Mouse (Mus musculus) heart, embryonic 16.5 days (tissue): Measurements from ENCODE around the gene Tmem263. TPM values are rescaled to one million over a fixed set of nuclear protein-coding genes. Genes with fewer than 3 reads are reported as not detected.
A peak's percentile ranks its signal among the peaks of the same experiment; 100 is the strongest.

Experiments
- ATAC-seq: fragments of 200-750 bp; cut with Nextera tagmentation; replicated peaks from 2 replicates; pipeline ENCODE4 v1.8.0; 2017; ENCODE audit warnings: moderate number of reproducible peaks; ENCODE audit not compliant: insufficient read depth, low FRiP score; ENCODE audit errors: extremely low read depth
- H3K27ac ChIP-seq: fragments of 300-500 bp; sonication (generic); 2 replicates; pipeline ENCODE4 v1.5.1; 2014; ENCODE audit warnings: mild to moderate bottlenecking, low read length, control low read depth, moderate library complexity
- H3K27me3 ChIP-seq: fragments of 300-500 bp; sonication (generic); 2 replicates; pipeline ENCODE4 v1.6.1; 2014; ENCODE audit warnings: low read length, mixed read lengths; ENCODE audit not compliant: control insufficient read depth, insufficient read depth
- H3K36me3 ChIP-seq: fragments of 300-500 bp; sonication (generic); 2 replicates; pipeline ENCODE4 v1.6.1; 2014; ENCODE audit not compliant: control insufficient read depth, insufficient read depth
- H3K4me1 ChIP-seq: fragments of 300-500 bp; sonication (generic); 2 replicates; pipeline ENCODE4 v1.6.1; 2014; ENCODE audit warnings: low read length, mixed read lengths; ENCODE audit not compliant: control insufficient read depth, insufficient read depth
- H3K4me2 ChIP-seq: fragments of 300-500 bp; sonication (generic); 2 replicates; pipeline ENCODE4 v1.6.1; 2014; ENCODE audit warnings: low read depth, mild to moderate bottlenecking, control low read depth, low read length
- H3K4me3 ChIP-seq: fragments of 300-500 bp; sonication (generic); 2 replicates; pipeline ENCODE4 v1.5.1; 2014; ENCODE audit warnings: mild to moderate bottlenecking, control low read depth, low read length
- H3K9ac ChIP-seq: fragments of 300-500 bp; sonication (generic); 2 replicates; pipeline ENCODE4 v1.6.1; 2014; ENCODE audit warnings: low read length, control low read depth
- H3K9me3 ChIP-seq: fragments of 300-500 bp; sonication (generic); replicated peaks from 2 replicates; pipeline ENCODE4 v1.6.1; 2016; ENCODE audit warnings: low read length; ENCODE audit not compliant: control insufficient read depth
- WGBS: fragments of 180-500 bp; shearing (Covaris S2); extraction: QIAGEN DNeasy Blood & Tissue Kit; methylation state at CpG from one replicate; pipeline ENCODE4 v1.1.7; 2014; 5-methylcytosine and 5-hydroxymethylcytosine counted together
- polyA plus RNA-seq: library from polyadenylated mRNA; unstranded; fragments of >200 nt; fragmentation: Nextera tagmentation; extraction: Ambion mirVana; gene quantifications from 2 replicates; pipeline ENCODE4 v1.2.1, GENCODE M21; 2015

Gene Tmem263
- polyA plus RNA-seq, 1 experiment from 2014 or later: 55.1 TPM

DNA sequence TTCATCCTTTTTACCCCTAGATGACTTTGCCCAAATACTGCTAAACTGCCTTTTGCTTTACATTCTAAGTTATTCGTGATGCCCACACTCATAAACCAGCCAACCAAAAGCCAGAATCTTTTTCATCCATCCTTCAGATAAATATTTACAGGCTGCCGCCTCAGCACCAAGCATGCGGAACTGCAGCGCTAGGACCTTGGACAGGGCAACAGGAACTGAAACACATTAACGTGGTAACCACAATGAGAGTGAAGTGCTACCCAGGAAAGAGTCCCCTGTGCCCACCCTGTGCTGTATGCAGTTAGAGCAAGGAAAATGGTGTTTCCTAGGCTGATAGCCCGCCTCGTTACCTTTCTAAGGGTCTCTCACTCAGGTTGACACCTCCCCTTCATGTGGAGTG, 26.0 kb downstream of the Tmem263 start:
- Histone ChIP-seq H3K9me3 (no peaks in the 10 kb centered on the region), H3K4me1 (peaks cover 9% of the 10 kb centered on the region), H3K4me2 (peak overlapping the region; percentile 66), H3K27ac (0 out of 2 replicates have a peak overlapping the region, but pooled peaks have one; percentile 21), H3K4me3 (peak overlapping the region; percentile 65), H3K9ac (0 out of 2 replicates have a peak overlapping the region, but pooled peaks have one; percentile 6), H3K27me3 (no peaks in the 10 kb centered on the region), H3K36me3 (peaks cover 8% of the 10 kb centered on the region; the same call in 1 of the 2 replicates)
- WGBS: 16% methylated on average over 7 of the region's 7 CpGs
- ATAC-seq: peak; percentile 37; the same call in 1 of the 2 replicates

DNA sequence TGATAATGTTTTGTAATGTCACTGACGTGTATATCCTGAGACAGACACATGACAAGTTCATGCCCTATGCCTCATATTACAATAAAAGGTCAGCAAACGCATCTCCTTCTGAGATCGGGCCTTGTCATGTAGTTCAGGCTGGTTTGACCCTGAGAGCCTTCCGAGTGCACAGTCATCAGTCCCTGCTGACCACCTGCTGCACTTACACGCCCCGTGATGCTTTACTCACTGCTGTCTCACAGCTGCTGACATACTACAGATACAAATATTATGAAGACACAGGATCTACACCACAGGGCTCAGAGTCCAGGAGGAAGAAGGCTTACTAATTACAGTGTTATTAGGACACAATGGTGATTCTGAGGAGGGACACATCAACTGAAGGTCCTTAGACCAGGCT, 34.1 kb downstream of the Tmem263 start:
- no peaks in the 10 kb centered on the region for H3K4me1 ChIP-seq

DNA sequence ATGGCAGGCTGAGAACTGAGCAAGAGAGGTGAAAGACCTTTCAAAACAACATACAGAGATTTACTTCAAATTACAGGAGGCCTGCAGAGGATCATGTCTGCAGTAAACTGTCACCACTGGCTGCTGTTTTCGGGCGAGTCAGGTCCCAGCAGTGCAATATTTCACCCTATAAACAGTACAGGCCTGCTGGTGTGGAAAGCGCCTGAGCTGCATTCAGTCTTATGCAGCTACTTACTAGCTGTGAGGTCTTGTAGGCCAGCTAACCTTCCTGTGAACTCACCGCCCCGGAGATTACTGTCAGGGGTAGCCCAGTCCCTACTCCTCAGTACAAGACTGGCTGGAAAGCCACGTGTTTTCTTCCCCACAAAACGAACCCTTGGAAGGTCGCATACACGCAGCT, 39.0 kb downstream of the Tmem263 start:
- Histone ChIP-seq H3K27ac (no peak overlapping the region), H3K27me3 (no peaks in the 10 kb centered on the region), H3K9ac (no peak overlapping the region), H3K36me3 (peaks cover 16% of the 10 kb centered on the region), H3K9me3 (no peaks in the 10 kb centered on the region), H3K4me3 (no peak overlapping the region), H3K4me2 (no peak overlapping the region), H3K4me1 (no peaks in the 10 kb centered on the region)
- ATAC-seq: no peak
- 63% methylated on average over 9 of the region's 9 CpGs for WGBS

More for the DNA sequence above, 34.1 kb downstream of the Tmem263 start:
- Histone ChIP-seq H3K9me3 (no peaks in the 10 kb centered on the region), H3K4me2 (no peak overlapping the region), H3K27me3 (no peaks in the 10 kb centered on the region), H3K27ac (no peak overlapping the region), H3K4me3 (no peak overlapping the region), H3K9ac (no peak overlapping the region), H3K36me3 (peaks cover 9% of the 10 kb centered on the region)
- ATAC-seq: no peak
- 85% methylated on average over 6 of the region's 6 CpGs for WGBS

DNA sequence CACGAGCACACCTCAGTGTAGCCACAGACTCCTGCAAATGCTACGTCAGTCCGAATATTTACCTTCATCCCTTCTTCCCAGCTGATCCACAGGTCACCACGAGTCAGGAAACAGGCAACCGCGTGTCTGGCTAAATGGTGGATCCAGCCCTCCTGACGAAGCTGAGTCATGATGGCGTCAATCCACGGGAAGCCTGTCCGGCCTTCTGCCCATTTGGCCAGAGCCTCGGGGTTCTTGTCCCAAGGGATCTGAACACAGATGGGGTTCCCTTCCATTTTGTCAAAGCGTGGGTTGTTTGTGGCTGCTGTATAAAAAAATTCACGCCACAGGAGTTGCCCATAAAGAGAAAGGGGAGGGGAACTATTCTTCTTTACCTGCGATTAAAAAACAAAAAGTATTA, 43.9 kb downstream of the Tmem263 start:
- Histone ChIP-seq H3K27ac (no peak overlapping the region), H3K4me3 (no peak overlapping the region), H3K36me3 (peaks cover 22% of the 10 kb centered on the region), H3K9ac (no peak overlapping the region), H3K27me3 (no peaks in the 10 kb centered on the region), H3K4me2 (no peak overlapping the region), H3K4me1 (no peaks in the 10 kb centered on the region), H3K9me3 (no peaks in the 10 kb centered on the region)
- ATAC-seq: no peak
- 87% methylated on average over 14 of the region's 14 CpGs for WGBS

DNA sequence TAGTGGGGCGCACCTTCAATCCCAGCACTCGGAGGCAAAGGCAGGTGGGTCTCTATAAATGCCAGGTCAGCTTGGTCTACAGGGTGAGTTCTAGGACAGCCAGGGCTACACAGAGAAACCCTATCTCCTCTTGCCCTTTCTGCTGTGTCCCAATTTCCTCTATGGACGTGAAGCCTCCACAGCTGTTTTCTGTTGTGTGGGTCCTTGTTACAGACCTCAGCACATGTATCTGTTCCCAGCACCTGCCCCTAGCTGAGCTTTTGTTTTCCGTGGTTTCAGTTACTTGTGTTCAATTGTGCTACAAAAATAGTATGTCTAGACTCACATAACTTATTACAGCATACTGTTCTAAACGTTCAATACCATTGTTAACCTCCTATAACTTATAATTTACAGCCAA, 46.8 kb downstream of the Tmem263 start:
- H3K4me1 ChIP-seq: no peaks in the 10 kb centered on the region
- 85% methylated on average over 5 of the region's 5 CpGs for WGBS
- no peaks in the 10 kb centered on the region for H3K27me3 ChIP-seq
- no peak overlapping the region for H3K9ac ChIP-seq
- ATAC-seq: no peak
- no peaks in the 10 kb centered on the region for H3K9me3 ChIP-seq
- no peak overlapping the region for H3K4me3 ChIP-seq
- no peak overlapping the region for H3K27ac ChIP-seq
- no peak overlapping the region for H3K4me2 ChIP-seq
- peaks cover 16% of the 10 kb centered on the region for H3K36me3 ChIP-seq

DNA sequence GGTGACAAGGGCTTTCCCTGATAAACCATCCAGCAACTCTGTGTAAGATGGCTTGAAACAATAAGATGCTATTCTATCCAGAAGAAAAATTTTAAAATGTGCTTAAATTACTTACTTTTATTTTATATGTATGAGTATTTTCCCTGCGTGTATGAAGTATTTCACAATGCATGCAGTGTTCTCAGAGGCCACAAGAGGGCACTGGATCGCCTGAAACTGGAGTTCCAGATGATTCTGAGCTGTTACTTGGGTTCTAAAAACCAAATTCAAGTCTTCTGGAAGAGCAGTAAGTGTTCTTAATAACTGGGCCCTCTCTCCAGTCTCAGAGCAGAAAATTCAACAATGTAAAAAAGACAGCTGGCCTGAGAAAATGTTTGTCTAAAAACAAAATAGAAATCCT, 51.8 kb downstream of the Tmem263 start:
- no peak overlapping the region for H3K4me2 ChIP-seq
- no peaks in the 10 kb centered on the region for H3K36me3 ChIP-seq
- H3K9me3 ChIP-seq: no peaks in the 10 kb centered on the region
- whole genome bisulfite sequencing: 12% methylated on average over 2 of the region's 2 CpGs
- no peaks in the 10 kb centered on the region for H3K4me1 ChIP-seq
- H3K4me3 ChIP-seq: no peak overlapping the region
- no peaks in the 10 kb centered on the region for H3K27me3 ChIP-seq
- no peak for ATAC-seq
- no peak overlapping the region for H3K27ac ChIP-seq
- no peak overlapping the region for H3K9ac ChIP-seq

DNA sequence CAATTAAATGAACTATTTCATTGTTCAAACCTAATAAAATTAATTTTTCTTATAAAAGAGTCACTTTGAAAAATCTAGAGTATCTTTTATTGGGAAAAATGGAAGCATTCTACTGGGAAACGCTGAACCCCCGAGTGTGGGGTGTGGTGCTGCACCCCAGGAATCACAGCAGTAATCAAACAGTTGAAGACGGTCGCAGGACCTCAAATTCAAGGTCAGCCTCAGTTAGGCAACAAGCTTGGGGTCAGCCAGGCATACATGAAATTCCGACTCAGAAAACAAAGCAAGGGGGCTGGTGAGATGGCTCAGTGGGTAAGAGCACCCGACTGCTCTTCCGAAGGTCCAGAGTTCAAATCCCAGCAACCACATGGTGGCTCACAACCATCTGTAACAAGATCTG, 55.0 kb downstream of the Tmem263 start:
- ATAC-seq: no peak
- H3K4me1 ChIP-seq: peaks cover 7% of the 10 kb centered on the region; the same call in 1 of the 2 replicates
- H3K4me3 ChIP-seq: no peak overlapping the region
- no peak overlapping the region for H3K9ac ChIP-seq
- WGBS: 86% methylated on average over 7 of the region's 7 CpGs
- no peaks in the 10 kb centered on the region for H3K27me3 ChIP-seq
- no peaks in the 10 kb centered on the region for H3K36me3 ChIP-seq
- no peaks in the 10 kb centered on the region for H3K9me3 ChIP-seq
- H3K4me2 ChIP-seq: no peak overlapping the region
- no peak overlapping the region for H3K27ac ChIP-seq

DNA sequence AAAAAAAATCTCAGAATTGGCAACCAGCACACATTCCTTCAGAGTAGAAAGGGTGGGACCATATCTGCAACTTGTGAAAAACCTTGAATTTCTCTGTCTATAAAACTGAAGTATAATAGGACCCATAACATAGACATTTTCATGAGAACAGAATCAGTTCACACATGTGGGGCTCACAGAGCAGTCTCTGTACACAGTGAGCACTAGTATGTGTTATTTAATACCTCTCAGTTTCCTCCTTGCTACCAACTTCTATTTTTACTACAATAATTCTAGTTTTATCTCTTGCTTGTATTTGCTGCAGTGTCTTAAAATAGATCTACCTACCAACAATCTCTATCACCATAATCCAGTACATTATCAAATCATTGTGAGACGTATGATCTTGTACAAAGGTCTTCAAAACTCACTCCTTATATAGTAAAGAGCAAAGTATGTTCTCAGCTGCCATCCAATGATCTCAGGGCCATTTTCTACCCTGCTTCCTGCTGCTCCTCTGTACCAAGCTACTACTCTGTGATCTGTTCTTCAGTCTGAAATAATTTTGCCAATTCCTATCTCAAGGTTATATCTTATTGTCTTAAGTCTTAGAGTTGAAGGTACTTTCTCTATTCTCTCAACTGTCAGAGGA, 57.7 kb downstream of the Tmem263 start:
- H3K4me1 ChIP-seq: peaks cover 7% of the 10 kb centered on the region; the same call in 1 of the 2 replicates
- no peaks in the 10 kb centered on the region for H3K9me3 ChIP-seq
- no peak overlapping the region for H3K9ac ChIP-seq
- no peaks in the 10 kb centered on the region for H3K36me3 ChIP-seq
- no peak overlapping the region for H3K4me2 ChIP-seq
- 0 out of 2 replicates have a peak, but pooled peaks have one; percentile 14 for ATAC-seq
- H3K4me3 ChIP-seq: no peak overlapping the region
- H3K27ac ChIP-seq: no peak overlapping the region
- H3K27me3 ChIP-seq: no peaks in the 10 kb centered on the region
- 21% methylated on average over 1 of the region's 1 CpGs for WGBS

DNA sequence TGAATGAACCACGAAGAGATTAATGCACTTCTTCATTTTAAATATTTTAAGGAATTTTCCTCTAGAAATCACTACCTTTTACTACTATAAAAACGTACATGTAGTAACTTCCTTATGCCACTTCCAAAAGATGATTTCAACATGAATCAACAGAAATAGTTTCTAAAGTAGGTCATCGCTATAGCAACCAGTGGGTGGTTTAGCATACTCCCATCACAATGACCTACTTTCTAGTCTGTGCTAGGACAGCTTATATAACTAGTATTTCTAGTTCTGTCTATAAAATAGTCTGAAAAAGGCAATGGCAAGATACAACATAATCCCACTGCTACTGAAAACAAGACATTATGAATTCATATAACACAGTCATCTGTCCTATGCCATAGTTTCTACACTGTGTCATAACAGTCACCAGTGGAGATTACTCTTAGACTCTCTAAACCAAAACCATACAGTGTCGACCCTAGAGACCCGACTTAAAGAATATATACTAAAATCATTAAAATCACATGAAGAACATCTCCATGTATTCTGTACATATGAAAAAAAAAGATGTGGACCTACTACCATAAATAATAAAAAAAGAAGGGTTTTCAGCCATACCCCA, 59.4 kb downstream of the Tmem263 start:
- WGBS: 71% methylated on average over 5 of the region's 5 CpGs
- no peak overlapping the region for H3K4me2 ChIP-seq
- no peaks in the 10 kb centered on the region for H3K36me3 ChIP-seq

More for the DNA sequence above, 59.4 kb downstream of the Tmem263 start:
- Histone ChIP-seq H3K9ac (no peak overlapping the region), H3K27me3 (no peaks in the 10 kb centered on the region), H3K4me3 (no peak overlapping the region), H3K4me1 (peaks cover 7% of the 10 kb centered on the region; the same call in 1 of the 2 replicates), H3K9me3 (no peaks in the 10 kb centered on the region), H3K27ac (no peak overlapping the region)
- ATAC-seq: 0 out of 2 replicates have a peak, but pooled peaks have one; percentile 32
